8 mouse cellular contexts compared by ENCODE assay signal in the genomic region with DNA sequence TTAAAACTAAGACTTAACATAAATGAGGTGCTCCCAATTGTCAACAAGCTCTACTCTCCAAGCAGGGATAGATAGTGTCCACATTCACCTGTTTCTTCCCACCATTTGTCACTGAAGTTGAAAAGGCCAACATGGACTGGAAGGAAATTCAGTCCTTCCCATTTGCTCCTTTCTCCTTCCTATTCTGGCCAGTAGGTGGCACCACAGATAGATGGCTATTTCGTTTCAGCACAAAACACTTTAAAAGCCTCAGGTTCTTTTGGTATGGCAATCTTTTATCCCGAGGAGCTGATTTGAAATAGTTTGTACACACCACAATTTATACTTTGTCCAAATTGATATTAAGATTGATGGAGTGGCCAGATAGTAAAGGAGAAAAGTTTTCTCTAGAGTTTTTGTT.
DNase-seq lines count a peak whose midpoint lies in the region.

No protein-coding gene starts in this region.

- peak; percentile 32 for DNase-seq in layer of hippocampus, adult 11-12 months (ENCODE audit: low spot score)
- no peak for DNase-seq in layer of hippocampus, adult 9-10 months (ENCODE audit: low spot score)
- DNase-seq in CD4-positive, CD25-positive, alpha-beta regulatory T cell, adult 2 months (ENCODE audit: low read depth, low spot score), result peak; percentile 59
- DNase-seq in R1 (ENCODE audit: low read depth, low spot score), result peak; percentile 60
- peak; percentile 59 for DNase-seq in embryo, embryonic 10 days (ENCODE audit: low spot score)
- DNase-seq in kidney, postnatal 25 days, result peak; percentile 46 to 69
- DNase-seq in naive thymus-derived CD4-positive, alpha-beta T cell, adult 2 months (ENCODE audit: low read depth), result peak; percentile 51
- DNase-seq in ovary, postnatal 10 days (ENCODE audit: low spot score), result no peak

Comparison
In these comparisons a context has a peak if more than half of its experiments do, and no peak if none do; other contexts are left out.
1. DNase-seq: peak in layer of hippocampus, adult 11-12 months (single experiment), CD4-positive, CD25-positive, alpha-beta regulatory T cell, adult 2 months (single experiment), R1 (single experiment), embryo, embryonic 10 days (single experiment), kidney, postnatal 25 days (2 of 2) and naive thymus-derived CD4-positive, alpha-beta T cell, adult 2 months (single experiment); none in layer of hippocampus, adult 9-10 months (single experiment) and ovary, postnatal 10 days (single experiment).